Mouse (Mus musculus) stomach, postnatal 0 days (tissue): Measurements from ENCODE around the gene Nol11.

Experiments used
- CTCF ChIP-seq: IDR thresholded peaks from 2 replicates; pipeline ENCODE4 v1.5.1; 2016; ENCODE audit warnings: antibody characterized with exemption, low read depth, mild to moderate bottlenecking, moderate library complexity
- EP300 ChIP-seq: optimal IDR thresholded peaks from 2 replicates; pipeline ENCODE3; 2016; ENCODE audit warnings: antibody characterized with exemption

DNA sequence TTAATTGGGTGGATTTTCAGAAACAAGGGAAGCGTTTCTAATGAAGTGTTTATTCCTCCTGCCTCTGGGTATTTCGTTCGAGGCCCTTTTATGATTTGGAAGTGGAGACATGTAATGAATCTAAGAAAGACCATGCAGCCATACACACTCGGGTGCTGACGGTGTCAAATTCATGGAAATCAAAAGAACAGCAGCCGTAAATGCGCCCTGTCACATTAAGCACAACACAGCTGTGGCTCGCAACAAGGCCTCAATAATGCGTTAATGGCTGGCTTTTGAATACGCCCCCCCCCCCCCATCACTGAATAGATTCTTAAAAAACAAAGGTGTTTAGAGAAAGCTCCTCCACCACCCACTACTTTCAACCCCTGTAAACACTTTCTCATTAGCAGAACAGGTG lies 40.9 kb upstream of the Nol11 start:
- TF ChIP-seq CTCF = no peak
- TF ChIP-seq EP300 = no peak
